Mouse (Mus musculus) lung, postnatal 0 days (tissue): ENCODE results near the gene Crtap.

Experiments
- CTCF ChIP-seq: IDR thresholded peaks from 2 replicates; pipeline ENCODE4 v1.5.1; 2016; ENCODE audit warnings: antibody characterized with exemption, mild to moderate bottlenecking
- EP300 ChIP-seq: IDR thresholded peaks from 2 replicates; pipeline ENCODE4 v1.6.1; 2016; ENCODE audit warnings: antibody characterized with exemption, mild to moderate bottlenecking, control low read depth

DNA sequence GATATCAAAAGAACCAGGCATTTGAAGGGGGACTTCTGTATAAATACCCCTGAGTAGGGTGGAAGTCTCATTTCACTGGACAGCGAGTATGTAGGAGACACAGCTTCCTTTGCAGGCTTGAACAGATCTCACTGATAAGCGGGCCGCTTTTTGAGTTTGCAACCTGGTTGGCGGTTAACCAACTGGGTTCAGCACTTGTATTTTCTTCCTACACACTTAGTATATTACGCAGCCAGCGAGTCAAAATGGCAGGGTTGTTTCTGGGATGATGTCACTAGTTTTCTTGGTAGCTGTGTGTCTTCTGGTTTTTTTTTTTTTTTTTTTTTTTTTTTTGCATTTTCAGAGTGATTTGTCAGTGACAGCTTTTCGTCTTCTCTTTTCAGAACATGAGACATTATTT lies 31.3 kb upstream of the Crtap start:
- TF ChIP-seq CTCF = no peak
- no peak for TF ChIP-seq EP300
